Mouse (Mus musculus) intestine, embryonic 16.5 days (tissue): ENCODE data around the gene Actr3. TPM values are rescaled to one million over a fixed set of nuclear protein-coding genes. Genes with fewer than 3 reads are reported as not detected.
"Not testable (repeated sequence)": the region's sequence is repeated elsewhere in the genome, so short reads cannot be mapped to it uniquely, and the experiment has no call there.

Source experiments
- ATAC-seq: fragments of 200-750 bp; cut with Nextera tagmentation; 2 replicates; pipeline ENCODE4 v1.8.0; 2017; ENCODE audit warnings: moderate TSS enrichment, moderate library complexity
- H3K27ac ChIP-seq: fragments of 300-500 bp; sonication (generic); 2 replicates; pipeline ENCODE4 v1.5.1; 2014; ENCODE audit warnings: mild to moderate bottlenecking, low read length
- H3K27me3 ChIP-seq: fragments of 300-500 bp; sonication (generic); replicated peaks from 2 replicates; pipeline ENCODE4 v1.6.1; 2014; ENCODE audit warnings: low read length, control low read depth, mixed read lengths; ENCODE audit not compliant: control insufficient read depth, insufficient read depth
- H3K36me3 ChIP-seq: fragments of 300-500 bp; sonication (generic); 2 replicates; pipeline ENCODE4 v1.6.1; 2014; ENCODE audit warnings: low read length, control low read depth; ENCODE audit not compliant: control insufficient read depth, insufficient read depth
- H3K4me1 ChIP-seq: fragments of 300-500 bp; sonication (generic); 2 replicates; pipeline ENCODE4 v1.6.1; 2014; ENCODE audit warnings: low read length, control low read depth, mixed read lengths; ENCODE audit not compliant: control insufficient read depth, insufficient read depth
- H3K4me2 ChIP-seq: fragments of 300-500 bp; sonication (generic); 2 replicates; pipeline ENCODE4 v1.6.1; 2014; ENCODE audit warnings: low read depth, low read length, control low read depth
- H3K4me3 ChIP-seq: fragments of 300-500 bp; sonication (generic); 2 replicates; pipeline ENCODE4 v1.5.1; 2014; ENCODE audit warnings: mild to moderate bottlenecking, low read length
- H3K9ac ChIP-seq: fragments of 300-500 bp; sonication (generic); 2 replicates; pipeline ENCODE4 v1.6.1; 2014; ENCODE audit warnings: low read depth, low read length
- H3K9me3 ChIP-seq: fragments of 300-500 bp; sonication (generic); 2 replicates; pipeline ENCODE4 v1.6.1; 2016; ENCODE audit warnings: low read length, control low read depth; ENCODE audit not compliant: control insufficient read depth
- WGBS: fragments of 180-500 bp; shearing (Covaris S2); extraction: QIAGEN DNeasy Blood & Tissue Kit; methylation state at CpG from one replicate; pipeline ENCODE4 v1.1.7; 2014; 5-methylcytosine and 5-hydroxymethylcytosine counted together
- polyA plus RNA-seq: library from polyadenylated mRNA; unstranded; fragments of >200 nt; fragmentation: Nextera tagmentation; extraction: Ambion mirVana; gene quantifications from 2 replicates; pipeline ENCODE4 v1.2.1, GENCODE M21; 2015

The Actr3 gene
- polyA plus RNA-seq, 1 experiment from 2014 or later, result 361 TPM

GRCm38 (mm10) chr1:125428315-125428714 lies 7.2 kb downstream of the Actr3 start:
- H3K4me2 ChIP-seq, result no peak overlapping the region
- WGBS, result 51% methylated on average over 2 of the region's 2 CpGs
- no peaks in the 10 kb centered on the region for H3K27me3 ChIP-seq
- no peak overlapping the region for H3K27ac ChIP-seq
- no peak overlapping the region for H3K9ac ChIP-seq
- H3K4me3 ChIP-seq, result no peak overlapping the region
- no peak for ATAC-seq
- peaks cover 31% of the 10 kb centered on the region for H3K4me1 ChIP-seq
- no peaks in the 10 kb centered on the region for H3K9me3 ChIP-seq
- no peaks in the 10 kb centered on the region for H3K36me3 ChIP-seq

GRCm38 (mm10) chr1:125426387-125427045 lies 9.0 kb downstream of the Actr3 start:
- 71% methylated on average over 2 of the region's 2 CpGs for WGBS
- Histone ChIP-seq H3K9ac (no peak overlapping the region), H3K36me3 (no peaks in the 10 kb centered on the region), H3K27ac (no peak overlapping the region), H3K4me3 (no peak overlapping the region), H3K9me3 (no peaks in the 10 kb centered on the region), H3K4me2 (no peak overlapping the region), H3K4me1 (peaks cover 21% of the 10 kb centered on the region), H3K27me3 (no peaks in the 10 kb centered on the region)
- ATAC-seq, result no peak

- Histone ChIP-seq H3K9ac (no peak overlapping the region), H3K27me3 (no peaks in the 10 kb centered on the region), H3K4me1 (peaks cover 8% of the 10 kb centered on the region), H3K9me3 (no peaks in the 10 kb centered on the region), H3K36me3 (0 out of 2 replicates have a peak, but pooled peaks cover 3% of the 10 kb centered on the region), H3K4me3 (no peak overlapping the region), H3K4me2 (no peak overlapping the region), H3K27ac (no peak overlapping the region)
- WGBS, result 49% methylated on average over 2 of the region's 2 CpGs
- ATAC-seq, result no peak
These were observed 15.6 kb downstream of the Actr3 start for GRCm38 (mm10) chr1:125419906-125420305.

GRCm38 (mm10) chr1:125418732-125419131 lies 16.8 kb downstream of the Actr3 start:
- 73% methylated on average over 4 of the region's 4 CpGs for WGBS
- Histone ChIP-seq H3K27ac (no peak overlapping the region), H3K36me3 (0 out of 2 replicates have a peak, but pooled peaks cover 3% of the 10 kb centered on the region), H3K4me2 (no peak overlapping the region), H3K9me3 (no peaks in the 10 kb centered on the region), H3K27me3 (no peaks in the 10 kb centered on the region), H3K9ac (no peak overlapping the region), H3K4me3 (no peak overlapping the region), H3K4me1 (peaks cover 6% of the 10 kb centered on the region)
- peak; percentile 55; the same call in 1 of the 2 replicates for ATAC-seq

GRCm38 (mm10) chr1:125407220-125407619 lies 28.3 kb downstream of the Actr3 start:
- WGBS, result 93% methylated on average over 6 of the region's 6 CpGs

GRCm38 (mm10) chr1:125395391-125395790 lies 40.1 kb downstream of the Actr3 start:
- no peak for ATAC-seq
- Histone ChIP-seq H3K36me3 (peaks cover 14% of the 10 kb centered on the region), H3K9ac (no peak overlapping the region), H3K4me3 (no peak overlapping the region), H3K27me3 (no peaks in the 10 kb centered on the region), H3K4me2 (no peak overlapping the region), H3K4me1 (no peaks in the 10 kb centered on the region), H3K27ac (no peak overlapping the region), H3K9me3 (no peaks in the 10 kb centered on the region)
- WGBS, result 97% methylated on average over 1 of the region's 1 CpGs

More at GRCm38 (mm10) chr1:125407220-125407619, 28.3 kb downstream of the Actr3 start:
- Histone ChIP-seq H3K4me3 (no peak overlapping the region), H3K9me3 (no peaks in the 10 kb centered on the region), H3K9ac (no peak overlapping the region), H3K36me3 (peaks cover 6% of the 10 kb centered on the region; the same call in 1 of the 2 replicates), H3K27ac (no peak overlapping the region), H3K27me3 (no peaks in the 10 kb centered on the region), H3K4me1 (no peaks in the 10 kb centered on the region), H3K4me2 (no peak overlapping the region)
- no peak for ATAC-seq

- H3K9me3 ChIP-seq, ATAC-seq, H3K27ac ChIP-seq, H3K27me3 ChIP-seq, H3K4me3 ChIP-seq, H3K4me1 ChIP-seq, H3K4me2 ChIP-seq, H3K9ac ChIP-seq, H3K36me3 ChIP-seq: not testable (repeated sequence)
- 92% methylated on average over 5 of the region's 5 CpGs for WGBS
These were observed 42.2 kb downstream of the Actr3 start for GRCm38 (mm10) chr1:125393324-125393723.

- ATAC-seq, H3K27me3 ChIP-seq, H3K4me2 ChIP-seq, H3K36me3 ChIP-seq, H3K4me1 ChIP-seq, H3K9ac ChIP-seq, H3K4me3 ChIP-seq, H3K9me3 ChIP-seq, H3K27ac ChIP-seq: not testable (repeated sequence)
- WGBS, result 61% methylated on average over 4 of the region's 4 CpGs
These were observed 45.3 kb downstream of the Actr3 start for GRCm38 (mm10) chr1:125390065-125390754.

- H3K4me3 ChIP-seq, H3K36me3 ChIP-seq, H3K27me3 ChIP-seq, ATAC-seq, H3K4me2 ChIP-seq, H3K4me1 ChIP-seq, H3K27ac ChIP-seq, H3K9me3 ChIP-seq, H3K9ac ChIP-seq: not testable (repeated sequence)
- 63% methylated on average over 1 of the region's 1 CpGs for WGBS
These were observed 45.9 kb downstream of the Actr3 start for GRCm38 (mm10) chr1:125389634-125390033.
